Mouse (Mus musculus) ES-E14 (cell line): ENCODE results near the gene Pirb. TPM values are rescaled to one million over a fixed set of nuclear protein-coding genes. Genes with fewer than 3 reads are reported as not detected.
A peak's percentile ranks its signal among the peaks of the same experiment; 100 is the strongest.

ENCODE experiments used
- DNase-seq: peaks from one replicate; pipeline ENCODE4 v3.0.0-alpha.2; 2013; ENCODE audit warnings: low read depth, low spot score
- H3K27ac ChIP-seq: 2 replicates; pipeline ENCODE4 v1.5.1; 2012; ENCODE audit warnings: low read depth, mild to moderate bottlenecking, low read length, moderate library complexity, mixed read lengths; ENCODE audit not compliant: poor library complexity, insufficient read depth, severe bottlenecking
- H3K36me3 ChIP-seq: 2 replicates; pipeline ENCODE4 v1.6.1; 2012; ENCODE audit warnings: mild to moderate bottlenecking, low read length, moderate library complexity, mixed read lengths; ENCODE audit not compliant: control insufficient read depth, poor library complexity, insufficient read depth, severe bottlenecking
- H3K4me1 ChIP-seq, 2 experiments: fragments of 150-350 bp in 1 of 2; sonication (generic) in 1 of 2; 2 replicates each; pipeline ENCODE4 v1.6.1; 2012; ENCODE audit warnings: low read length in 2 of 2, mild to moderate bottlenecking in 1 of 2, mixed read lengths in 1 of 2; ENCODE audit not compliant: control insufficient read depth in 2 of 2, insufficient read depth in 2 of 2, poor library complexity in 1 of 2
- H3K4me3 ChIP-seq, 2 experiments: fragments of 150-350 bp in 1 of 2; sonication (generic) in 1 of 2; 2 replicates each; pipeline ENCODE4 v1.5.1; 2012; ENCODE audit warnings: low read length in 2 of 2, low read depth in 1 of 2, mild to moderate bottlenecking in 1 of 2, mixed read lengths in 1 of 2; ENCODE audit not compliant: insufficient read depth in 1 of 2, poor library complexity in 1 of 2, severe bottlenecking in 1 of 2
- H3K9ac ChIP-seq: 2 replicates; pipeline ENCODE4 v1.6.1; 2012; ENCODE audit warnings: low read depth, mild to moderate bottlenecking, low read length, mixed read lengths; ENCODE audit not compliant: poor library complexity, insufficient read depth, severe bottlenecking
- H3K9me3 ChIP-seq: fragments of 150-350 bp; sonication (generic); 2 replicates; pipeline ENCODE4 v1.6.1; 2012; ENCODE audit warnings: low read depth, mild to moderate bottlenecking, low read length; ENCODE audit not compliant: control insufficient read depth, insufficient read depth
- CHD2 ChIP-seq: IDR thresholded peaks from 2 replicates; pipeline ENCODE4 v1.6.1; 2014; ENCODE audit warnings: mild to moderate bottlenecking, low read depth, low read length, inconsistent platforms
- HCFC1 ChIP-seq: IDR thresholded peaks from 2 replicates; pipeline ENCODE4 v1.6.1; 2012; ENCODE audit warnings: low read length, inconsistent platforms, borderline replicate concordance; ENCODE audit not compliant: insufficient read depth
- MAFK ChIP-seq: IDR thresholded peaks from 2 replicates; pipeline ENCODE4 v1.6.1; 2014; ENCODE audit warnings: mild to moderate bottlenecking, low read depth, low read length, inconsistent platforms; ENCODE audit not compliant: insufficient read depth
- ZC3H11A ChIP-seq: IDR thresholded peaks from 2 replicates; pipeline ENCODE4 v1.6.1; 2012; ENCODE audit warnings: low read depth, mild to moderate bottlenecking, inconsistent platforms, low read length, borderline replicate concordance
- ZNF384 ChIP-seq: IDR thresholded peaks from 2 replicates; pipeline ENCODE4 v1.6.1; 2012; ENCODE audit warnings: low read depth, low read length, inconsistent platforms
- in situ Hi-C, 2 experiments: fragments of 600-800 bp; cut with MboI; formaldehyde crosslinking; loops; one replicate each; pipeline ENCODE4 v1.15.1; 2025; ENCODE audit warnings: low sequenced_read_pairs in 2 of 2, inconsistent platforms in 1 of 2; ENCODE audit not compliant: unreplicated experiment in 2 of 2
- total RNA-seq: library from RNA; depleted of rRNA; stranded (reverse); fragments of 300-350 nt; gene quantifications from 2 replicates; pipeline ENCODE4 v1.2.3, GENCODE M21; 2012; rRNA removed

The Pirb gene
- total RNA-seq, 1 experiment: 0.09 TPM

DNA sequence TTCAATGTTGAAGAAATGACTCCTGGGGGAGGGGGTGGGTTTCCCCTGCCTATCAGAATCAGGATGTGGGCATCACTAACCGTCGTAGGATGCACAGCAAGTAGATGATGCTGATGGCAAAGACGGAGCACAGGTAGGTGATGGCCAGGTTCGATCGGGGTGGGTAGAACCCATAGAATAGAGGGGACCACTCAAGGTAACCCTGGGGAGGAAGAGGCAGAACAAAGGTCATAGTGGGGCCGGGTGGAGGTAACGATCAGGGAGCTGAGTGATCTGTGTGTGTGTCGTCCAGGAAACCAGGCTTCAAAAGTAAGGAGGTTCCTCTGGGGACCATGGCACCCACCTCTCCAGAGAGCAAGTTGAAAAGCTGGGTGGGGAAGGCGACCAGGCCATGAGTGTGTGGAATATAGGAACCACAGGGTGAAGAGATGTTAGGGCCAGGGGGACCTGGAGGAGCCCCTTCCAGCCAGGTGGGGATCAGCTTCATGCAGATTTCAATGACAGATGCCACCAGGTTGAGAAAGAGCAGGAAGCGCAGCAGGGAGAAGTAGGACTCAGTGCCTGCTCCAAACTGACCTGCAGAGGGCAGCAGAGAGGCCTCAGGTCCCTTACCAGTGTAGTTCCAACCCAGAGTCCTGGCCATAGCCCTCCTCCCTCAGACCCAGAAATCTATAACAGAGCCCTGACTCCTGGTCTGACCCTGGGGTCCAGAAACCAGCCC lies 45.5 kb downstream of the Pirb start:
- Histone ChIP-seq H3K36me3 (peaks cover 3% of the 10 kb centered on the region; the same call in 1 of the 2 replicates), H3K27ac (no peak overlapping the region), H3K9me3 (no peaks in the 10 kb centered on the region), H3K4me1 (peaks cover 0 to 6% of the 10 kb centered on the region in 2 experiments; a peak in 1 of 4 replicates), H3K9ac (no peak overlapping the region), H3K4me3 (no peak overlapping the region)
- in situ Hi-C loops: no loop called here
- TF ChIP-seq HCFC1: no peak
- 0 out of 2 replicates have a peak, but pooled peaks have one; percentile 34 for TF ChIP-seq ZC3H11A
- DNase-seq: peak; percentile 88

DNA sequence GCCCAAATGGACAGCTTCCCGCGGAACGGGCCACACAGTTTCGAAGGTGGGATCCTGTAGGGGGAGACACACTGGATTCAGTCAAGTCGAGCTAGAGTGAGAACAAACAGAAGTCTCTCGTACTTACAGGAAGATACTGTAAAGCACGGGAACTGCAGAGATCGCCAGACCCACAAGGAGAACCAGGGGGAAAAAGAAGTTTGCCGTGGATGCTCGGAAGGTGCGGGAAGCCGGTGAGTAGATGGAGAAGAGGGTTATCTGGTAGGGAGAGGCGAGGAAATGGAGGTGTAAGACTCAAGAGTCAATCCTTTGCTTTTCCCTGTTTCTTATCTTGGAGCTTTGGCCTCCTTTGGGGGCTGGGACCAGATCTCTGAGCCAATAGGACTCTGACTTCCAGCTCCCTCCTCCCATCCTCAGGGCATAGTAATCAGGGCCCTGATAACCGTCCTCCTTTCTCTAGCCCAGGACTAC lies 53.2 kb downstream of the Pirb start:
- in situ Hi-C loops: no loop called here
- no peak for TF ChIP-seq CHD2
- no peak for TF ChIP-seq ZNF384
- TF ChIP-seq ZC3H11A: no peak
- no peak for TF ChIP-seq HCFC1
- no peak for TF ChIP-seq MAFK
- peaks cover 6% of the 10 kb centered on the region; the same call in 1 of the 2 replicates for H3K36me3 ChIP-seq
- H3K27ac ChIP-seq: 0 out of 2 replicates have a peak overlapping the region, but pooled peaks have one; percentile 22
- no peaks in the 10 kb centered on the region for H3K9me3 ChIP-seq
- peak overlapping the region; percentile 52 to 56 for H3K4me3 ChIP-seq
- H3K9ac ChIP-seq: peak overlapping the region; percentile 51; the same call in 1 of the 2 replicates
- peak; percentile 45 for DNase-seq
- H3K4me1 ChIP-seq: peaks cover 0 to 4% of the 10 kb centered on the region in 2 experiments; a peak in 2 of 4 replicates

DNA sequence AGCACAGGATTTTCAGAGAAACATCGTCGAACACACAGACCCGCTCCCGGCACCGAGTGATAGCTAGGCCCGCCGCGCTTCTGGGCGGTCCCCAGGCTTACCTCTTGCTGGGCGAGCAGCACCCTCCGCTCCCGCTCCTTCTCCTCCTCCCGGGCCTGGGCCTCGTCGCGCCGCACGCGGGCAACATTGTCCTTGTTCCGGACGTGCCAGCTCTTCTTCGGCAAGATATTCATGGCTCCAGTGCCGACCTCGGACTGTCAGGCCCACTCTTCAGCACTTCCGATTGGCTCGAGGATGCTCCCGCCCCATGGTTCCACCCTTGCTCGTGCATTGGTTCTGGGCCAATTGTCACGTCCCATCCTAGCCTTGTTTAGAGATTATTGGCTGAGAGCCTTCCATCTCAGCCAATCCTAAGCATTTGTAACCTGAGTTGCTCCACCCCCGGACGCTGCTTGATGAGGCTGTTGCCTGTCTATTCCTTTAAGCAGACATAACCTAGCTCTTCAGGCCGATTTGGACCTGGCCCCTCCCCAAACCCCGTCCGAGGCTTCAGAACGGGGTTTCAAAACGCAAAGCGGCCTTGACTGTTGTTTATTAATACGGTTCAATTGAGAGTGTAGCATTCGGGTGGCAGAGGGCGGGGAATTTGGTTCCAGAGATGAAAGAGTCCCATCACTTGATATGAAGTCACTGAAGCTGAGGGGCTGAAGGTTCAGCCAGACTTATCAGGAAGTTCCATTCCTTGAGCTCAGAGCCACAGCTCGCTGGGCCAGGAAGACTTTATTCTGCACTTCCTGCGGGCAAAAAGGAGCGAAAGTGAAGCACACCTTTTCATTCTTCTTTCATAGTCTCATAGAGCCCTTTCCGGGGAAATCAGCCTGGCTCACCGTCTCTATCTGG lies 54.7 kb downstream of the Pirb start, which contains the start of gene Leng1:
Gene Leng1, minus strand, starts transcription at position 626 of the 900 bp plus-strand sequence.
- H3K4me1 ChIP-seq: peaks cover 0 to 4% of the 10 kb centered on the region in 2 experiments; a peak in 2 of 4 replicates
- H3K36me3 ChIP-seq: peaks cover 18% of the 10 kb centered on the region
- H3K9me3 ChIP-seq: no peaks in the 10 kb centered on the region
- peak within 1 kb of the TSS; percentile 80 for H3K9ac ChIP-seq
- H3K4me3 ChIP-seq: peak within 1 kb of the TSS; percentile 78 to 81
- in situ Hi-C loops: no loop called here
- H3K27ac ChIP-seq: no peak within 1 kb of the TSS
- DNase-seq: peak; percentile 98
- TF ChIP-seq CHD2: peak; percentile 89
- no peak for TF ChIP-seq ZNF384

DNA sequence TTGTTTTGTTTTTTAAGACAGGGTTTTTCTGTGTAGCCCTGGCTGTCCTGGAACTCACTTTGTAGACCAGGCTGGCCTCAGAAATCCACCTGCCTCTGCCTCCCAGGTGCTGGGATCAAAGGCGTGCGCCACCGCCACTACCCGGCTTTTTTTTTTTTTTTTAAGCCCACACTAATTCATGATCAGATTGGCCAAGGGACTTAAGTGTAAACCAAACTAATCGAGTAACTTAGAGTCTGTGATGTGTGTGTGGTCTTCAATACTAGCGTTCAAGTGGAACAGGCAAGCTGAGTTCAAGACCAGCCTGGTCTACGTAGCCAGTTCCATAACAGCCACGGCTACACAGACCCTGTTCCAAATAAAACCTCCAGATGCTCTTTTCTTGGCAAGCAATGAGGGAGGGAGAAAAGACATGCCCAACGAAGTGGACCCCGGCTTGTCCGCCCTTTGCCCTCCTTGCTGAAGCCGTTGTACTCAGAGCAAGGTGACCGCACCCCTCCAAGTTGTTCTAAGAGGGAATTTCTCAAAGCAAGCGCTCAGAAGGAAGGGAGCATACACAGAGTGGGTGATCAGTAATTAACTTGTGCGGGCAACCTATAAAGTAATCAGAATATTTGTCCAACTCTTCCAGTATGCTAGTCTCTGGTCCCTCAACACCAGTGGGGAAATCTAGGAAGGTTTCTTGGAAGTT lies 55.5 kb downstream of the Pirb start:
- in situ Hi-C loops: no loop called here
- Histone ChIP-seq H3K9me3 (no peaks in the 10 kb centered on the region), H3K27ac (no peak overlapping the region), H3K4me1 (peaks cover 0 to 4% of the 10 kb centered on the region in 2 experiments; a peak in 2 of 4 replicates), H3K4me3 (peak overlapping the region; percentile 78 to 81), H3K9ac (peak overlapping the region; percentile 80), H3K36me3 (peaks cover 24% of the 10 kb centered on the region)
- no peak for DNase-seq
- no peak for TF ChIP-seq MAFK
- TF ChIP-seq ZC3H11A: no peak
- peak; percentile 64 for TF ChIP-seq ZNF384
- TF ChIP-seq HCFC1: no peak
- no peak for TF ChIP-seq CHD2

Other genes with a start within 250 kb of the Pirb start
- gene Tarm1, start 217.8 kb downstream of the Pirb start, total RNA-seq: 0.85 and 1.6 TPM in 2 replicates
- gene Oscar, start 104.2 kb downstream of the Pirb start, total RNA-seq: 0.13 and 0.26 TPM in 2 replicates
- gene Ndufa3, start 103.0 kb downstream of the Pirb start, total RNA-seq: 236 and 303 TPM in 2 replicates
- gene Tfpt, start 90.5 kb downstream of the Pirb start, total RNA-seq: 25.4 and 29.1 TPM in 2 replicates
- gene Prpf31, start 90.4 kb downstream of the Pirb start, total RNA-seq: 109 and 137 TPM in 2 replicates
- gene Cnot3, start 75.1 kb downstream of the Pirb start, total RNA-seq: 47.3 and 54.4 TPM in 2 replicates
- 4.5 and 5.7 TPM in 2 replicates for gene Leng1, start 54.6 kb downstream of the Pirb start, total RNA-seq
- gene Tmc4, start 42.8 kb downstream of the Pirb start, total RNA-seq: 2.9 and 5.3 TPM in 2 replicates
- gene Tsen34, start 27.5 kb downstream of the Pirb start, total RNA-seq: 79.0 and 90.2 TPM in 2 replicates
- gene Mboat7, start 26.9 kb downstream of the Pirb start, total RNA-seq: 34.4 and 55.9 TPM in 2 replicates
- gene Rps9, start 16.4 kb downstream of the Pirb start, total RNA-seq: 2,173 and 2,308 TPM in 2 replicates
- not detected in 2 replicates for gene Gm15448, start 105.3 kb upstream of the Pirb start, total RNA-seq
- not detected in 2 replicates for gene Pira2, start 124.7 kb upstream of the Pirb start, total RNA-seq
- not detected in 2 replicates for gene Gm14548, start 177.7 kb upstream of the Pirb start, total RNA-seq
- not detected in 2 replicates for gene Lilra6, start 195.1 kb upstream of the Pirb start, total RNA-seq